Mouse (Mus musculus) neural tube, embryonic 11.5 days (tissue): ENCODE data around the gene Lgmn. TPM values are rescaled to one million over a fixed set of nuclear protein-coding genes. Genes with fewer than 3 reads are reported as not detected.

Experiments used
- ATAC-seq: fragments of 200-750 bp; cut with Nextera tagmentation; 2 replicates; pipeline ENCODE4 v1.8.0; 2017; ENCODE audit warnings: moderate number of reproducible peaks, mild to moderate bottlenecking, moderate TSS enrichment, moderate library complexity; ENCODE audit not compliant: insufficient read depth, low FRiP score, low TSS enrichment
- DNase-seq: peaks from one replicate; pipeline ENCODE4 v3.0.0-alpha.2; 2015; ENCODE audit warnings: low spot score
- H3K27ac ChIP-seq: fragments of 300-500 bp; sonication (generic); 2 replicates; pipeline ENCODE4 v1.5.1; 2014; ENCODE audit warnings: low read depth, mild to moderate bottlenecking, low read length
- H3K27me3 ChIP-seq: fragments of 300-500 bp; sonication (generic); 2 replicates; pipeline ENCODE4 v1.6.1; 2014; ENCODE audit warnings: mild to moderate bottlenecking, low read length, mixed read lengths; ENCODE audit not compliant: control insufficient read depth, insufficient read depth
- H3K36me3 ChIP-seq: fragments of 300-500 bp; sonication (generic); 2 replicates; pipeline ENCODE4 v1.6.1; 2014; ENCODE audit warnings: mild to moderate bottlenecking, low read length, moderate library complexity, mixed read lengths; ENCODE audit not compliant: control insufficient read depth, insufficient read depth
- H3K4me1 ChIP-seq: fragments of 300-500 bp; sonication (generic); 2 replicates; pipeline ENCODE4 v1.6.1; 2014; ENCODE audit warnings: low read length, mixed read lengths; ENCODE audit not compliant: control insufficient read depth, insufficient read depth
- H3K4me2 ChIP-seq: fragments of 300-500 bp; sonication (generic); 2 replicates; pipeline ENCODE4 v1.6.1; 2014; ENCODE audit warnings: low read depth, mild to moderate bottlenecking, moderate library complexity
- H3K4me3 ChIP-seq: fragments of 300-500 bp; sonication (generic); 2 replicates; pipeline ENCODE4 v1.5.1; 2014; ENCODE audit warnings: low read depth, low read length
- H3K9ac ChIP-seq: fragments of 300-500 bp; sonication (generic); 2 replicates; pipeline ENCODE4 v1.6.1; 2014; ENCODE audit warnings: mild to moderate bottlenecking, low read length
- H3K9me3 ChIP-seq: fragments of 300-500 bp; sonication (generic); 2 replicates; pipeline ENCODE4 v1.6.1; 2016; ENCODE audit warnings: low read length; ENCODE audit not compliant: control insufficient read depth
- WGBS: fragments of 180-500 bp; shearing (Covaris S2); extraction: QIAGEN DNeasy Blood & Tissue Kit; methylation state at CpG from one replicate; pipeline ENCODE4 v1.1.7; 2014; 5-methylcytosine and 5-hydroxymethylcytosine counted together
- polyA plus RNA-seq: library from polyadenylated mRNA; unstranded; fragments of >200 nt; fragmentation: Nextera tagmentation; extraction: Ambion mirVana; gene quantifications from 2 replicates; pipeline ENCODE4 v1.2.1, GENCODE M21; 2014

The Lgmn gene
- polyA plus RNA-seq, 1 experiment from 2014 or later = 56.8 TPM

DNA sequence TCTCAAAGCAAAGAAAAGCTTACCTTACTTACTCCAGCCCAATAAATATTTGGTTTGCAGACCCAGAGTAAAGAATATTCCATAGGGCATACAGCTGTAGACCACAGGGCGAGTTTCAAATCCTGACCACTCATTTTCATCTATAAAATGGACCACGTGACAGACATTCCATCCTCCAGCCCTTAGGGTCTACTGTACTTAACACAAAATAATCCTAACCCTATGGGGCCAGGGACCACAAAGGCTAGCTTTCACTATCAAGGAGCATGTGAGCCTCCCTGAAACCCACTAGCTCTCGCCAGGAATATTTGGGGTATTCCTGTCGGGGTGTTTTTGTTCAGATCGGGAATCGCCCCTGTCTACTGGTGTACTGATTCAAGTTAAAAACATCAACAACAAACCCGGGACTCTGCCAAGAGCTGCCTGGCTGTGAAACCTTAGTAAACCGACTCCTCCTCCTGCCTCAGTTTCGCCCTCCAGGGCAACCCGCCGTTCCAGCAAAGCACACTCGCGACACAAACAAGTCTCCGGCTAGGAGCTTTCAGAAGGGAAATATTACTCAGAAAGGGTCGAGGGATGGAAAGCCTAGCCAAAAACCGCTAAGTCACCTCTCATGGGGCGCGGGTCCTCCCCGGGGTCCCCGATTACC, 506 bp downstream of the Lgmn start:
- ATAC-seq (peak; percentile 53), DNase-seq (no peak)
- H3K36me3 ChIP-seq = no peaks in the 10 kb centered on the region
- H3K27me3 ChIP-seq = no peaks in the 10 kb centered on the region
- WGBS = 4% methylated on average over 20 of the region's 20 CpGs
- peak overlapping the region; percentile 47 for H3K9ac ChIP-seq
- peak overlapping the region; percentile 53 for H3K4me2 ChIP-seq
- no peaks in the 10 kb centered on the region for H3K9me3 ChIP-seq
- H3K27ac ChIP-seq = no peak overlapping the region
- H3K4me1 ChIP-seq = 0 out of 2 replicates have a peak, but pooled peaks cover 4% of the 10 kb centered on the region
- H3K4me3 ChIP-seq = peak overlapping the region; percentile 57

DNA sequence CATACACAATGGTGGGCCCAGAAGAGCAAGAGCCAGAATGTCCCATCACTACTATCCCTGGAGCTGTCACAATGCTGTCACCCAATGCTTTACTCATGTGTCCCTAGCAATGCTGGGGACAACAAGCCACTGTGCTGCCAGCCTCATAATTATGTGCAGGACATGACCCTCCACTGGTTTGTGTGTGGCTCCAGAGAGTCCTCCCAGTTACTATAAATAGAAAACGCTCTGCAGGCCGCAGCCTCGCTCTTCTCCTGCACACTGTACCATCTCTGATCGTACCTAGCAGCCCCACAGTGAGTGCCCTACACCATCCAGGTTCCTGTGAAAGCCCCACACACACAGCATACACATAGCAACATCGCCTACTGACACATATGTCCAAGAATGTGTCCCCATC, 1.7 kb downstream of the Lgmn start:
- ATAC-seq (no peak), DNase-seq (no peak)
- Histone ChIP-seq H3K4me3 (no peak overlapping the region), H3K4me1 (0 out of 2 replicates have a peak, but pooled peaks cover 4% of the 10 kb centered on the region), H3K27me3 (no peaks in the 10 kb centered on the region), H3K27ac (no peak overlapping the region), H3K36me3 (no peaks in the 10 kb centered on the region), H3K9me3 (no peaks in the 10 kb centered on the region), H3K4me2 (no peak overlapping the region), H3K9ac (no peak overlapping the region)
- 91% methylated on average over 5 of the region's 5 CpGs for WGBS

DNA sequence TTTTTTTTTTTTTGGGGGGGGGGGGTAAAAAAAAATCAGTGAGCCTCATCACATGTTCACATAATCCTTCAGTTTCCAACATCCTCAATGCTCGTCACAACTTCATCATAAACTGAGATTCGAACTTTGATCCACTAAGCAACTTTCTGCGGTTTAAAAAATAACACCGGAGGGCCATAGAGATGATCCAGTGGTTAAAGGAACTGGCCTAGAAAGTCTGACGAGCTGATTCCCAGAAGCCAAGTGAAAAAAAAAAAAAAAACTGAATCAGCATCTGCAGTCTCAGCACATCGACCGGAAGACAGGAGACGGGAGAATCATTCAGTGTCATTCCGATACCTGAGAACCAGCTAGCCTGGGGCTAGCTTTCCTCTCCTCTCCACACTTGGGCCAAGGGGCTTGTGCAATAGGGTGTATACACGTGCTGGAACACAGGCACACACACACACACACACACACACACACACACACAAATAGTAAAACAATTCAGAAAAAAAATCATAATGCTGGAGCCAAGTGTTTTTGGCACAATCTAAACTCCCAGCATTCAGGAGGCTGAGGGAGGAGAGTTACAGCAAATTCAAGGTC, 2.6 kb downstream of the Lgmn start:
- H3K9me3 ChIP-seq = no peaks in the 10 kb centered on the region
- H3K27me3 ChIP-seq = no peaks in the 10 kb centered on the region
- no peak overlapping the region for H3K4me2 ChIP-seq
- 86% methylated on average over 10 of the region's 10 CpGs for WGBS
- no peak for DNase-seq
- no peak overlapping the region for H3K27ac ChIP-seq
- 0 out of 2 replicates have a peak, but pooled peaks cover 4% of the 10 kb centered on the region for H3K4me1 ChIP-seq
- no peak overlapping the region for H3K9ac ChIP-seq
- H3K4me3 ChIP-seq = no peak overlapping the region
- no peaks in the 10 kb centered on the region for H3K36me3 ChIP-seq
- no peak for ATAC-seq

GRCm38 (mm10) chr12:102434107-102434506, 5.5 kb downstream of the Lgmn start:
- 89% methylated on average over 4 of the region's 4 CpGs for WGBS
- Histone ChIP-seq H3K9me3 (no peaks in the 10 kb centered on the region), H3K4me2 (no peak overlapping the region), H3K9ac (no peak overlapping the region), H3K4me3 (no peak overlapping the region), H3K27me3 (no peaks in the 10 kb centered on the region), H3K36me3 (no peaks in the 10 kb centered on the region), H3K4me1 (0 out of 2 replicates have a peak, but pooled peaks cover 4% of the 10 kb centered on the region), H3K27ac (no peak overlapping the region)
- ATAC-seq (no peak), DNase-seq (no peak)

DNA sequence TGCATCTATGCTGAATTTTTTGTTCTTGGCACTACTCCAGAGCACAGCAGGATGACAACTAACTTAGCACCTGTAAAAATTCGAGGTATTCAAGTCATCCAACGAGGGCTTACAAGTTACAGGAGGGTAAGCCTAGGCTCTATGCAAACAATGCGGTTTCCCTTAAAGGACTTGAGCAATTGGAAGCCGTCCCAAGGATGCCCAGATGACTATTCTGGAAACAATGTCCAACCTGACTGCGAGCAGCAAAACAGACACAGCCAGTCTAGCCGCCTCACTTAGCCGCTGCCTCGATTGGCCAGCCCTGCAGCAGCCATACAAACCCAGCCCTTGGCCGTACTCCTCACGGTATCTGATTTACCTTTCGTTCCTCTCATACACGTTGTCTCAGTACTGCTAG, 7.4 kb downstream of the Lgmn start:
- H3K4me3 ChIP-seq = no peak overlapping the region
- ATAC-seq (no peak), DNase-seq (no peak)
- no peak overlapping the region for H3K27ac ChIP-seq
- H3K36me3 ChIP-seq = no peaks in the 10 kb centered on the region
- no peak overlapping the region for H3K9ac ChIP-seq
- no peaks in the 10 kb centered on the region for H3K4me1 ChIP-seq
- no peaks in the 10 kb centered on the region for H3K9me3 ChIP-seq
- H3K27me3 ChIP-seq = no peaks in the 10 kb centered on the region
- WGBS = 89% methylated on average over 12 of the region's 12 CpGs
- H3K4me2 ChIP-seq = no peak overlapping the region

DNA sequence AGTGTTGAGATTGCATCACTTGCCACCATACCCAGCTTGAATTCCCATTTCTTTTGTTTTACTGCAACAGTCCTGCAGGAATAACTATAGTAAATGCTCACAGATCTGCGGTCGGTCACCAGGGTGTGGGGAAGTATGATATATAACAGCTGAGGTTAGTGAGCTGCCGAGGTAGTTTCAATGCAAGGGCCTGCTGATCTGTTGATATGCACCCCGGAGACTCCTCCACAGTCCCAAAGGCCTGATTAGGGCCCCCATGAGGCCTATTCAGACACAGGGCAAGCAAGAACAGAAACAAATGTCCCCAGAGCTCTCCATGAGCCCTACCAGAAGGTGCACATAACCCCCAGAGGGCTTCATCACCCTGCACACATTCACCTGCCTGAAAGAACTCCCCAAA, 9.4 kb downstream of the Lgmn start:
- Histone ChIP-seq H3K4me3 (no peak overlapping the region), H3K27me3 (no peaks in the 10 kb centered on the region), H3K9ac (no peak overlapping the region), H3K27ac (no peak overlapping the region), H3K36me3 (no peaks in the 10 kb centered on the region), H3K9me3 (no peaks in the 10 kb centered on the region), H3K4me1 (no peaks in the 10 kb centered on the region), H3K4me2 (no peak overlapping the region)
- DNase-seq = no peak
- ATAC-seq = no peak
- WGBS = 86% methylated on average over 4 of the region's 4 CpGs

GRCm38 (mm10) chr12:102429656-102430055, 10.0 kb downstream of the Lgmn start:
- H3K27me3 ChIP-seq = no peaks in the 10 kb centered on the region
- ATAC-seq = no peak
- 96% methylated on average over 5 of the region's 5 CpGs for WGBS

DNA sequence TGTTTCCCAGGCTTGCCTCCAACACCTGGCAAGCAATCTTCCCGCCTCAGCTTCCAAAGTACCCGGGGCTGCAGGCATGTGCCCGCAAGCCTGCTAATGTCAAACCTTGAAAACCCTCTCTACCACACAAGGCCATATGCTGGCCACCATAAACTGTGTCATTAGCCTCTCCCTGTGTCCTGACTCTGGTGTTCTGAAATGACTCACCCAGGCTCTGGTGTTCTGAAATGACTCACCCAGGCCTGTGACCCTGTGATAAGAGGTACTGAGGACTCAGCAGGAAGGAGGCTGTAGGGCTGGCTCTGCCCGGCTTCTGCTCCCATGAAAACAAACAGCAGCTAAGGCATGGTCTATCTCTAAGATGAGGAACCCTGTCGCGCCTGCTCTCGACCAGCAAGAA, 13.3 kb downstream of the Lgmn start:
- Histone ChIP-seq H3K4me1 (no peaks in the 10 kb centered on the region), H3K9me3 (no peaks in the 10 kb centered on the region), H3K4me2 (no peak overlapping the region), H3K4me3 (no peak overlapping the region), H3K9ac (no peak overlapping the region), H3K36me3 (no peaks in the 10 kb centered on the region; the same call in 1 of the 2 replicates), H3K27me3 (no peaks in the 10 kb centered on the region), H3K27ac (no peak overlapping the region)
- no peak for DNase-seq
- no peak for ATAC-seq
- 91% methylated on average over 7 of the region's 7 CpGs for WGBS

More at GRCm38 (mm10) chr12:102429656-102430055, 10.0 kb downstream of the Lgmn start:
- Histone ChIP-seq H3K27ac (no peak overlapping the region), H3K9ac (no peak overlapping the region), H3K36me3 (no peaks in the 10 kb centered on the region), H3K4me1 (no peaks in the 10 kb centered on the region), H3K4me3 (no peak overlapping the region), H3K4me2 (no peak overlapping the region), H3K9me3 (no peaks in the 10 kb centered on the region)
- DNase-seq = no peak

DNA sequence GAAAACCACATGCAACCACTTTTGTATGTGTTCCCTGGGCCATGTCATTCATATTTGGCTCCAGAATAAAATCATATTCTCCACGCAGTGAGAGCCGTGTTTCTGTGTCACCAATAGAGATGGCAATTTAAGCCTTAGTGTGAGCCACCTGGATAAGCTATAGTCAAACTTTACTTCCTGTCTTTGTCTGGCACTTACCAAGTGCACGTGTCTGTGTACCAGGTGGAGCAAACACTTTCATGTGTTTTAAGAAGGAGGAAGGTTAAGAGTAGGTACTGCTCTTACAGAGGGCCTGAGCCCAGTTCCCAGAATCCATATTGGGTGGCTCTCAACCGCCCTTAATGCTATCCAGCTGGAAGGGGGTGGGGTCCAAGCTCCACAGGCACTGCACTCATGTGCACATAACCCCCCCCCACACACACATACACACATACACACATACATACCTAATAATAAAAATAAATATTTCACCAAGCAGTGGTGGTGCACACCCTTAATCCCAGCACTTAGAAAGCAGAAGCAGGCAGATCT, 14.5 kb downstream of the Lgmn start:
- no peak for ATAC-seq
- no peaks in the 10 kb centered on the region for H3K27me3 ChIP-seq
- WGBS = 86% methylated on average over 4 of the region's 4 CpGs
- H3K9ac ChIP-seq = no peak overlapping the region
- no peak overlapping the region for H3K4me2 ChIP-seq
- DNase-seq = no peak
- no peaks in the 10 kb centered on the region for H3K4me1 ChIP-seq
- H3K4me3 ChIP-seq = no peak overlapping the region
- H3K27ac ChIP-seq = no peak overlapping the region
- H3K36me3 ChIP-seq = no peaks in the 10 kb centered on the region; the same call in 1 of the 2 replicates
- no peaks in the 10 kb centered on the region for H3K9me3 ChIP-seq
